Mouse (Mus musculus): ENCODE measurements around the gene Anp32a.

Anp32a gene

DNA sequence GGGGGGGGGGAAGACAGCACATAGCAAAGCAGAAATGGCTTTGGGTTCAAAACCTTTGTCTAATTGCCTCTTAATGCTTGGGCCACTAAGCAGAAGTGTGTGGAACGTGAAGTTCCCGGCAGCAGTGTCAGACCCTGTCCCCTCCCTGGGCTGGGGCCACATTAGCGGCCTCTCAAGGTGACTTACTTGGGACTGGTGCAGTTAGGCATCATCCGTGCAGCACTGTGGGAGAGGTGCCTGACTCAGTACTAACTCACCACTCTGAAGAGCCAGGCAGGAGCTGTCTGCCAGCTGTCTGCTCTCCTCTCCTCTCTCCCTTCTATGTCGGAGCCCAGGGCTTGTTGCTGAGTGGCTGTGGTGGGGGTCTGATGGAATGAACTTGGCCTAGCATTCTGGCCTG lies 6.1 kb downstream of the Anp32a start:
- no peak for DNase-seq

- DNase-seq, result no peak
These were observed 7.0 kb downstream of the Anp32a start for GRCm38 (mm10) chr9:62348050-62348449.

- DNase-seq, result no peak
These were observed 7.4 kb downstream of the Anp32a start for GRCm38 (mm10) chr9:62348467-62348985.

DNA sequence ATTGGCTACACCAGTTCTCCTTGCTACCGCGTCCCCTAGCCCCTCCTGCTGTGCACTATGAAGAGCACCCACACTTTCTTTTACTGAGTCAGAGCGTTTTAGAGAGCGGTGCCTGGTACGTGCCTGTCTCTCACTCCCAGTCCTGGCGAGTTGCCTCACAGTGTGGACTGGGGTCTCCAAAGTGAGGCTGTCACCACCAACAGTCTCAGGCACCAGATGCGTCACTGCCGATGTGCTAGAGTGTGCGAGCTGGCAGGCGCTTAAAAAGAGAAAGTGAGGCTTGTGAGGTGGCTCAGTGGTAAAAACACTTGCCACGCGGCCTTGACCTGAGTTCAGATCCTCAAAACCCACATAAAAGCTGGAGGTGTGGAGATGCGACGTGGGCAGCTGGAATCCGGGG lies 8.2 kb downstream of the Anp32a start:
- peak; percentile 2 for DNase-seq

DNA sequence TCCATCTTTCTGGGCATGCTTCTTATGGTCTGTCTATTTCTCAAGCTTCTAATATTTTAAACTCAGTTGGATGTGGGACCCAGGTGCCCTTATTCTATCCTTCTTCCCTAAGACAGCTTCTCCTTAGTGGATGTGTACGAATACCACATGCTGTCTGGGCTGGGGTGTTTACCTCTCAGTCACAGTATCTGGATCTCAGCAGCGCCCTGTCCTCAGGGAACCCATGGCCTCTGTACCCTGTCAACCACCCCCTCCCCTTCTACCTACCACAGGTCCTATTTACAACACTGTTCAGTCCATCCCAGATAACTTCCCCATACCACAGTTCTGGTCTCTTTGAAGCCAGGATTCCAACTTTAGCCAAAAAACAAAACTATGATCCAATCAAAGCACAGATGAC lies 9.6 kb downstream of the Anp32a start:
- peak; percentile 4 for DNase-seq

DNA sequence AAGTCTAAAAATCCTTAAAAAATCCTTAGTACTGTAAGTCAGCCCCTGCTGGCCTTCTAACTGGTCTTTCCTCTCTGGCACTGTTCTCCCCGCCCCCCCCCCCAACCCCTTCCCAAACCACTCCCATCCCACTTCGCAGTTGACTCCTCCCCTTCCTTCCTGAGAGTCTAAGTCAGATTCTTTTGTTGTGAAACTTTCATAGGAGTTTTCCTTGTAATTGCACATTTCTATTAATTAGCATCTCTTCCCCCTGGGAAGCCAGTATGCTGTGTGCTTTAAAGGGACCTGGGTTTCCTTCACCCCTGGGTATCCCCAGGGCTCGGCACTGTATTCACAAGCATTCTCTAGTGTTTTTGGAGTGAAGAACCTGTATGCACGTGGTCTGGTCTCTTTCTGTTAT lies 10.1 kb downstream of the Anp32a start:
- DNase-seq, result peak; percentile 38

DNA sequence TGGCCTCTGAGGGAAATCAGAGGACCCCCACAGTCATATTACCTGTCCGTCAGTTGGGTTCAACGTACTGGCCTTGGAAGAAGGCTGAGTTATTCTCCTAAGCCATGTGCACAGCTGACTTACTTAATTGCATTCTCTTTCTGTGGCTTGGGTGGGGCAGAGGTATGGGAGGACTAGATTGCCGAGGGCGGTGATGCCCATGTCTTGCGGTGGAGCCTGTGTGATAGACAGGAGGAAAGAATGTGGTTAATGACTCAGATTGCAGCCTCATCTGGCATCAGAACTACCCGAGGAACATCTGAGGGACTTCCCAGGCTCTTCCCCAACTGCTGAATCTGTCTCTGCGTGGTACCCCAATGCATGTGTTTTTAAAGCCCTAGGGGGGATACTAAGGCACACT lies 12.7 kb downstream of the Anp32a start:
- DNase-seq, result no peak

DNA sequence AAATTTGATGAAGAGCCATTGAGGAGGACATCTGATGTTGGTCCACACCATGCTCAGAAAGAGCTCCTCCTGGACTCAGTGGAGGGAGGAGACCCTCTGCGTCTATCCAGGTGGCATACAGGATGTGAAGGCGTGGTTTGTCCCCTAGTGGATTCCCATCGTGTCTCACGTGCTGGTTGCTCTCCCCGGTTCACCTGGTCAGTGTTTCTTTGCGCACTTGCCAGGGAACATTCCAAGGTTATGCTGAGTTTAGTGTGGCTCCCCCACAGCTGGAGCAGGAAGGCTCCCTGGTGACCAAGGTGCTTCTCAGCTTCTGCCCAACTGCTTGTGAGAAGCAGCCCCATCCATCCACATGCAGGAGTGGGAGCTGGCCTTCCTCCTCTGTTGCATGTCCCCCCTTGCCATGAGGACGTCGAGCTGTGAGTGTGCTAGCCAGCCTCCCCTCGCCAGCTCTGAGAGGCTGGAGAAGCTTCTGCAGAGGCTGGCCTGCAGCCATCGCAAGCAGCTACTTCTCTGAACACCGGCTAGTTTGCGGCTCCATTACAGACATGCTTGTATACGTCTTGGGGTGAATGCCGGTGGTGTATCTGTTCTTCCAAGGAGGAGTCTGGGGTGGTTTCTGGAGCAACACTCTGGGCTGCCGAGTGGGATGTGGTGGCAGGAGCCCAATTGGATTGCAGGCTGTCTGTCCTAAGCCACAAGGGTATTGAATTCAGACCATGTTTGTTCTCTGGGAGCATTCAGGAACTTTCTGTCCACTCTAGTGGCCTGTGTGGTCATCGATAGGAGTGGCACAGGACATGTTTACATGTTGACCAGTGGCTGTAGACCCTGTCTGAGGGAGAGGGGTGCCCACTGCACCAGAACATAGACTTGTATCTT lies 14.0 kb downstream of the Anp32a start:
- DNase-seq, result peak; percentile 34

DNA sequence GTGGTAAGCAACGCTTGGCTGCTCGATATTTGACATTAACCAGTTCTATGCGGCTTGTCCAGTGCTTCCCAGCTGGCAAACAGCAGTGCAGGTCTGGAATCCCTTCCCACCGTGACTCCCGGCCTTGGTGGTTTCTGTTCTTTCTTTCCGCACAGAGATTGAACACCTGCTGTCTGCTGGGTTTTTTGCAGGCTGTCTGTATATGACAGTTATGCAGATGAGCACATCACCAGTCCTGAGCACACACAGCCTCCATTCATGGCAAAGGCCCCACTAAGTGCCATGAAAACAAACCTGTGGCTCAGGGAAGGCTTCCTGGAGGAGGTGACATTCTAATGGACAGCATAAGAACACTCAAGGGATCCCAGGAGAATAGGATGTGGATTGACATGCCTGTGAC lies 14.7 kb downstream of the Anp32a start:
- DNase-seq, result no peak

DNA sequence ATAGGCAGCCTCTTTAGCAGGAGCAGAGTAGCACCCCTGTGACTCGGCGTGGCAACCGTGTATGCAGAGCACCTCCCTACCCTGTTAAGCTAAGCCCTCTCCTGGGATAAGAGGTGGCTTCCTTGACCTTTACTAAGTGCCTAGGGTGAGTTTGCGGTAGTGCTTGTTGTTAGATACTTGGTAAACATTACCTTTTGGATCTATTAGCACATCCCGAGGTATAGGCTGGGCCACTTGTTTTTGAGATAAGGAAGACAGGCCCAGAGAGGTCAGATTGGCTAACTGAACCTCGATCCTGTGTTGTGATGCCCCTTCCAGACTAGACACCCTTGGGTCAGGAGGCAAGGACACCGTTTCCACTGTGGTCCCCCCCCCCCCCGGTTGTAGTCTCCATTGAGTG lies 16.5 kb downstream of the Anp32a start:
- DNase-seq, result no peak

GRCm38 (mm10) chr9:62358851-62359250 lies 17.8 kb downstream of the Anp32a start:
- DNase-seq, result no peak

DNA sequence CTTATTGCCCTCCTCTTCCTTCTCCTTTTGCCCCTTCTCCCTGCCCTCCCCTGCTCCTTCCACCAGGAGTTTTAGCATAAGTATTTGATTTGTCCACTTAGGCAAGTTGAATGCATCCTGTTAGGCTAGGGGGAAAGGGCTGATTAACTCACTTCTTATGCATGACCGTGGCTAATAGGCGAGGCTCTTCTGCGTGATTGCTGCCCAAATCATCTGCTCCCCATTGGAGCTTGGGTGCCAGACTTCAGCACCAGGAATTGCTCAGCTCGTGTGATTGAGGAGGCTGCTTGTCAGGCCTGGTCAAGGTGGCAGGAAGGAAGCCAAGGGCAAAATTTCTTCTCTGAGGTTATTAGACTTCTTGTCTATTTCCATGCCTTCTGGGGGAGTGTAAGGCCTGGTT lies 19.8 kb downstream of the Anp32a start:
- DNase-seq, result no peak

DNA sequence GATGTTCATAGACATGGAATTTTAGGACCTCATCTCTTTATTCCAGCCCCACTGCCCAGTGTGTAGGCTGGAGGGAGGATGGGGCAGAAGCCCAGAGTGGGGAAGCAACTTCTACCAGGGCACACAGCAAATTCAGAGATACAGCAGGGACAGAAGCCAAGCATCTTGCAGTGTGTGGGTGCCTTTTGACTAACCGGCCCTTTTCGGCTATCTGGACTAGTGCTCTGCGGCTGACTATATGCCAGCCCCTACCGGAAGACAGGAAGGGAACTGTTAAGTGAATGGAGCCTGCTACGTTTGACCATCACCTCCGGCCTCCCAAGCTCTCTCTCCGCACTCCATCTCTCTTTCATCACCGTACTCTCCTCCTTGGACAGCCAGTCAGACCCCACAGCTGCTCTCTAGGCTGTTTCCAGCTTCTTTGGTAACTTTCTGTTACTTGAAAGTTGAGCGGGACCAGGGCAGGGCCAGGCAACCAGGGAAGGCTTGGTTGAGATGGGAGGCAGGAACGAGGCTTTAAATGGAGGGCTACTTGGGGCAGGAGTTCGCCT lies 21.8 kb downstream of the Anp32a start:
- no peak for DNase-seq

GRCm38 (mm10) chr9:62363619-62364018 lies 22.5 kb downstream of the Anp32a start:
- peak; percentile 93 for DNase-seq

DNA sequence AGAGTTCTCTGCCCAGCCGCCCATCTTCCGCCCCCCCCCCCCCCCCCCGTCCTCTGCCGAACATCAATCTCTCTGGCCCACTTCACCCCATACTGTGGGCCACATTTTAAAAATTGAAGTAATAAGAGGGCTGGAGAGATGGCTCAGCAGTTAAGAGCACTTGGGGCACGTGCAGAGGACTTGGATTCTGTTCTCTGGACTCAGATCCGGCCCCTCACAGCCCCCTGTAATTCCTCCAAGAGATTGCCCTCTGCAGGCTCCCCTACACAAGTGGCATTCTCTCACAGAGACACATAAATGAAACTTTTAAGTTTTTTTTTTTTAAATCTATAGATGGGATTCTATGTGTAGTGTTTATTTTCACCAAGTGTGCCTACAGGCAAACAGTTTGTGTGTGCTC lies 23.1 kb downstream of the Anp32a start:
- no peak for DNase-seq

- DNase-seq, result no peak
These were observed 23.7 kb downstream of the Anp32a start for GRCm38 (mm10) chr9:62364831-62365230.

- peak; percentile 66 for DNase-seq
These were observed 24.4 kb downstream of the Anp32a start for GRCm38 (mm10) chr9:62365326-62366080.

- DNase-seq, result peak; percentile 22
These were observed 25.7 kb downstream of the Anp32a start for GRCm38 (mm10) chr9:62366478-62367458.

DNA sequence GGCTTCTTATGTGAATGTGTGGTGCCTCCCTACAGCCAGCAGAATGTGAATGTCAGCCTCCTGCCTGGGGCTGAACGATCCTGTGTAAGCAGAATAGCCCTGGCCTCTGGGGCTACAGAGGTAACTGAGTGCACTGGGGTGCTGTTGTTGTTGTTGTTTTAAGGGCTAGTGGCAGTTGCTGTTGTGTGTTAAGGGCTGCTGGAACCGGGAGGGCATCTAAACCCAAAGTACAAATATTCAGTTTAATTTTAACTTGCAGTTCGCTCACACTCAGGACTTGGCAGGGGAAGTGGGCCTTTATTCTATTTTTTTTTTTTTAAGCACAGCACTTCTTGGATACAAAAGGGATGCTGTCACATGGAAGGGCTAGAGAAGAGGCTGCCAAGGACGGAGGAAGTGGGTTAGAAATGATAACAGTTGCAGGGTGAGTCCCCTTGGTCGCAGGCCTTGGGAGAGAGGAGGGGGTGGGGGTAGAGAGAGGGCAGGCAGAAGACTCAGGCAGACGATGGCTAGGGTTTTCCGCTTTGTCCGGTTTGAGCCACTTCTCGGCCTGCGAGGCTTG lies 26.5 kb downstream of the Anp32a start:
- peak; percentile 68 for DNase-seq

DNA sequence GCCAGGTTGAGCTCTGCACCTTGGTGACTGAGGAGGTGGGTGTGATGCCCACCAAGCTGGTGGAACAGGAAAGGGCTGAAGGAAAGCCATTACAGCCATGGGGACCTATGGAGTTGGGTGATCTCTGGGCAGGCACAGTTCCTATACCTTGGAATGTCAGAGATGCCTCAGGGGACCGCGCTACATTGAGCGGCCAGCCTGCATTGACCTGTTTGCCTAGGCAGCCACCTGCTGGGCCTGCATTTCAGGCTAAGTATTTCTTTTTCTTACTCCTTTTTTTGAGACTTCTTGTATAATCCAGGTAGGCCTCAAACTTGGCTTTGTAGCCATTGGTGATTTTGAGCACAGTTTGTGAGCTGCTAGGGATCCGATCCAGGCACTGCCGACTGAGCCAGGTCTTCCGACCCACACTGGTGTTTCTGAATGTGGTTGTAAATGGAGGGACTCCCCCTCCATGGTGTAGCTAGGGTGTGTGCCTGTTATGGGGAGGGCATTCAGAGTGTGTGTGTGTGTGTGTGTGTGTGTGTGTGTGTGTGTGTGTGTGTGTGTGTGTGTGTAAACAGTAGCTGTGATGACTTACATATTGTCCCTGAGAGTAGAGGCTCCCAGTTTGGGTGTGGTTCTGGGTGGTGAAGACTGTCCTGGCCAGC lies 27.3 kb downstream of the Anp32a start:
- peak; percentile 47 for DNase-seq

DNA sequence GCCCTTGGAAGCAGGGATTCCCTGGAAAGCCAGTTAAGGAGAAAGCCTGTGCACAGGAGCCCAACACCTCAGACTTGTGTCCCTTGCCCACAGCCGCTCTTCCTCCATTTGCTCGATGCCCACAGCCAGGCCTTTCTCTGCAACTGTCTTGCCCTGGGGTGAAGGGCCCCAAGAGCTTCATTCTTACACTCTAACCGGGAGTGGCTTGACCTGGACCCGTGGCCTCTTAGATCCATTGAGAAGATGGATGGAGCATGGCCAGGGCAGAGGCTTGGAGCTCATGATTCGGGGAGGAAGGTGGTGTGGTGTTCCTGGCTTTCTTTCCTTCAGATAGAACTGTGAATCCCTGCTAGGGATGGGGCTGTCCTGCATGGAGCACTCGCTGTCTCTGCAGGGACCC lies 28.1 kb downstream of the Anp32a start:
- DNase-seq, result no peak
